Mouse (Mus musculus): ENCODE measurements around the gene Stat4.

Gene Stat4

GRCm38 (mm10) chr1:52102795-52103194 is 115.8 kb downstream of the Stat4 start:
- CTCF ChIA-PET: no interaction called here

DNA sequence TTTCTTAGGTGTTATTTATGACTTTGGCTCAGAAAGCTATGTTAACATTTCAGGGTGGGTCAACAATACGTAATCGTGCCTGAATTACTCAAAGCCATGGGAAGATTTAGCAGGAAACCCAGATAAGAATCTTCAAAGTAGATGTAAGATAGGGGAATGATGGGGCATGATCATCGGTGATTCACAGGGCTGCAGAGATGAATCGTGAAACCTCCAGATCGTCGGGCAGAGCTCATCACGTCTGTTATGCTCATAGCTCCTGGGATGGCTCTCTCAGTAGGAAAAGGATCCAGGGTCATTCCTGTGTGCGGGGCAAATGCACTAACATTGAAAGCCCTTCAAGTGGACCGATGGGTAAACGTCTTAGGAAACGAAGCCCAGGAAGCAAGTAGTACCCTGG is 120.3 kb downstream of the Stat4 start:
- CTCF ChIA-PET: interaction anchor here (0.6 kb wide), 1 partner anchor 156 kb away, joined by 3 read pairs; no protein-coding TSS in a partner anchor

- CTCF ChIA-PET: interaction anchor here (0.6 kb wide), 1 partner anchor 32 kb away, joined by 3 read pairs; no protein-coding TSS in a partner anchor
Observed at GRCm38 (mm10) chr1:52111217-52111616, 124.3 kb downstream of the Stat4 start.

DNA sequence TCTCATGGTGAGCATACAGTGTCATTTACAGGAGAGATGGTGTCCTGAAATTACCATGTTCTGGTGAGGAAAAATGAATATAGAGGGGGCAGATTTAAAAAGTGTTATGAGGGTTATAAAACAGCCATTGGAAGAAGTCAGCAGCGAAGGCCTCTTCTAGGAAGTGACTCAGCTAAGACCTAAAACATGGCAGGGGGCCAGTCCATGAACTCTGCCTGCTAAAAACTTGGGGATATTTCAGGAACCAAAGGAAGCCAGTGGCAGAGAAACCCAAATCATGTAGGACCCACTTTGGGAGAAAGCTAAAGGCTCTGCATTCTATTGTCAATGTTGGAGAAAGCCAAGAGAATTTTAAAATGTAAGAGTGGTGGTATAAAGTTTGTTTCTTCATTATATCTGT is 125.4 kb downstream of the Stat4 start:
- CTCF ChIA-PET: interaction anchor here (0.9 kb wide), 1 partner anchor 13 kb away, joined by 3 read pairs; no protein-coding TSS in a partner anchor

GRCm38 (mm10) chr1:52113067-52113665 is 126.2 kb downstream of the Stat4 start:
- CTCF ChIA-PET: interaction anchor here (0.7 to 1.1 kb wide), 4 partner anchors 9 to 21 kb away, joined by 3 to 4 read pairs (median 3); no protein-coding TSS in a partner anchor

GRCm38 (mm10) chr1:52113666-52114069 is 126.7 kb downstream of the Stat4 start:
- CTCF ChIA-PET: interaction anchor here (1.0 to 1.1 kb wide), 3 partner anchors 12 to 21 kb away, joined by 3 read pairs; no protein-coding TSS in a partner anchor

DNA sequence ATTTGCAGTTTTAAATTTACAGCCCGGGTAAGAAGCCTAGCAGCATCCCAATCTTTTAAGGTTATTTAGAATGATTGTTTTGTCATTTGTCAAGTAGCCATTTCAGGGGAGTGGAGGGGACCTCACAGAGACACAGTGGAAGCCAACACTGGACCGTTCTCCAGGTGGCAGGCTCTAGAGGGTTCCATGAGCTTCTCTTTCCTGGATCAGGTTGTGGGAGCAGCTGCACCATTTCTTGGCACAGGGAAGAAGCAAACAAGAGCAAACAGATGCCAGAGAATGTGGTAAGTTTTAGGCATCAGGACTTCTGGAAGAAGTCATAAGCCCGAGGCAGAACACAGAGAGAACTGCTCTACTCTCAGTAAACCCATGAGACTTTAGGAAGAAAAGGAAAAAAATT is 129.5 kb downstream of the Stat4 start:
- CTCF ChIA-PET: no interaction called here

GRCm38 (mm10) chr1:52117777-52118176 is 130.8 kb downstream of the Stat4 start:
- CTCF ChIA-PET: no interaction called here

- CTCF ChIA-PET: interaction anchor here (0.6 kb wide), 1 partner anchor 20 kb away, joined by 3 read pairs; no protein-coding TSS in a partner anchor
Observed at GRCm38 (mm10) chr1:52118860-52119591, 132.1 kb downstream of the Stat4 start, which contains the start of gene Stat1. Gene Stat1 (plus strand): TSS chr1:52119440.

- CTCF ChIA-PET: no interaction called here
Observed at GRCm38 (mm10) chr1:52119691-52120090, 132.7 kb downstream of the Stat4 start.

- CTCF ChIA-PET: no interaction called here
Observed at GRCm38 (mm10) chr1:52120191-52120590, 133.2 kb downstream of the Stat4 start.

- CTCF ChIA-PET: no interaction called here
Observed at GRCm38 (mm10) chr1:52121052-52121451, 134.1 kb downstream of the Stat4 start.

DNA sequence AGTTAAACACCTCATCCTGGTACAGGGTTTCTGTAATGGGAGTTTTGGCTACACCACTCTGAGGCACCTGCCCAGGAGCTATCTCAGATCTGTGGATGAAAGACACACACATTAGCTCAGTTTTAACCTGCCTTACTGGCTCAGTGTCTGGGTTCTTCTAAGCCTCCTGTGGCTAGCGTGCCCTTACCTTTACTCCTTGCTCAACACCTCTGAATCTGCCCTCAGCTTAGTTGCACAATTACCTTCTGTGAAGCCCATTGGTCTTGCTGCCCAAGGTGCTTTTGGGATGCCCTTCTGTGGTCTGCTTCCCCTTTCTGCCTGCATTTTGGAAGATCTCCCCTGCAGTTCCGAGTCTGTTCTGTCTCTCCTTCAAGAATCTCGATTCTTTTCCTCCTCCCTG is 137.9 kb downstream of the Stat4 start:
- CTCF ChIA-PET: no interaction called here

DNA sequence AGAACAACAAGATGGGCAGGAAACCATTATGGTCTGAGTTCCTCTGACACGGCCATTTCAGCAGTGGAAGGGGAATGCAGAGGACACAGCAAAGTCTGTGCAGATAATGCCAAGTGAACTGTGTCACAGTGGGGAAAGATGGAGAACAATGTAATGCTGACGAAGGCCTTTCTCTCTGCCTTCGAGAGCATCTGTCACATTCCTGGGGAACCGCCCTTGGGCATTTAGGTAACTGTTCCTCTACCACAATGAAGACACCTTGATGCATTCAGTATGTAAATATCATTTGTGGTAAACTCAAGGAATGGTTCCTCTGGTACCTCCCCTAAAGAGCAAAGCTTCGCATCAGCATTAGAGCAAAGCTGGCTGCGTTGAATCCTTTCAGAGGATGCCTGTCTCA is 140.4 kb downstream of the Stat4 start:
- CTCF ChIA-PET: no interaction called here

- CTCF ChIA-PET: interaction anchor here (1.3 kb wide), 1 partner anchor 27 kb away, joined by 3 read pairs; no protein-coding TSS in a partner anchor
Observed at GRCm38 (mm10) chr1:52129794-52130193, 142.8 kb downstream of the Stat4 start.

GRCm38 (mm10) chr1:52131787-52132377 is 144.9 kb downstream of the Stat4 start:
- CTCF ChIA-PET: interaction anchor here (0.8 kb wide), 1 partner anchor 92 kb away, joined by 5 read pairs; no protein-coding TSS in a partner anchor

- CTCF ChIA-PET: no interaction called here
Observed at GRCm38 (mm10) chr1:52133254-52133653, 146.3 kb downstream of the Stat4 start.

DNA sequence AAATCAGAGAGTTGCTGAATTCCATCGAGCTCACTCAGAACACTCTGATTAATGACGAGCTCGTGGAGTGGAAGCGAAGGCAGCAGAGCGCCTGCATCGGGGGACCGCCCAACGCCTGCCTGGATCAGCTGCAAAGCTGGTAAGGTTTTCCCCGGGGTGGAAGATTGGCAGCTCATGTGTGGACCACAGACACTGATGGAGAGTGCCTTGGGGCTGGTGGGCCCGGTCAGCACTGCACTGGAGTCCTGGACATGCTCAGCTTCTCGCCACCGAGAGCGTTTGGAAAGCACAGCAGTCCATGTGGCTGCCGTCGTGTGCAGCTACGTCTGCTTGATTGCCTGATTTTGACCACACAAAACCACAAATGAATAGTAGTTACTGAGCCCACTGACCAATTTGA is 150.3 kb downstream of the Stat4 start:
- CTCF ChIA-PET: no interaction called here

- CTCF ChIA-PET: no interaction called here
Observed at GRCm38 (mm10) chr1:52140534-52140933, 153.6 kb downstream of the Stat4 start.

GRCm38 (mm10) chr1:52141482-52141881 is 154.5 kb downstream of the Stat4 start:
- CTCF ChIA-PET: no interaction called here

DNA sequence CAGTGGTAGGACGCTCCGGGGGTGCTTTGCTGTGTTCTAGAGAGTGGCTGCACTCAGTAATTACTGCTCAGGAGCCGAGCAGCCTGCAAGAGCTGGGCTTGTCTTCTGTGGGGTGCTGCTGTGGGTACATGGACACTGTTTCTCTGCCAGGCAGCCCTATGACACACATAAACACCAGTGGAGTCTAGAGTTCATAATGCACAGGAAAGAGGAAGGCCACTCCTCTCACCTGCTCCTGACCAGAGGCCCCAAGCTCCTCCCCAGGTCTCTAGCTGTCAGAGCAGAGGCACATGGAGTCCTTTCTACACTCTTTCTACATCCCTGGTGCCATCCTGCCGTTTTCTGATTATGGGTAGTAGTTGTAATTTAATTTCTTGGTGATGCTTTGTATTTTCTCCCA is 155.2 kb downstream of the Stat4 start:
- CTCF ChIA-PET: interaction anchor here (0.6 kb wide), 1 partner anchor 299 kb away, joined by 3 read pairs; no protein-coding TSS in a partner anchor

DNA sequence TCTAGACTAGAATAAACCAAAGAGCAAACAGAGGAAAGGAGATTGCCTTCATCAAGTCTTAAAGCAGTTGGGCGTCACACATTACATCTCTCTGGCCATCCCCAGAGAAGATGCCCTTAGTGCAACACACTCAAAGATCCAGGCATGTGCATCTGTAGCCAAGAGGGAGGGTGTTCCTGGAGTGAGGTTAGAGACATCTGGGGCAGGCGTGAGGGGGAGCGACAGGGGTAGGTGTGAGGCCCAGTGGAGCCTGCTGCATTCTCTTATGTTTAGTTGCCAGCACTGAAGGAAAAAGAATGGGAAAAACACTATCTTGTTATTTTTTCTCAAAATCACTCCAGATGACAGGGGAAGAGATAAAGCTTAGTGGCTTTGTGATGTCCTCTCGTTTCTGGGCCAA is 156.2 kb downstream of the Stat4 start:
- CTCF ChIA-PET: interaction anchor here (0.6 to 1.0 kb wide), 2 partner anchors 32 to 1153 kb away, joined by 3 read pairs; no protein-coding TSS in a partner anchor
